Mouse (Mus musculus) liver, postnatal 0 days (tissue): ENCODE measurements at regions not wholly inside any gene's neighbourhood (a gene's known extent, or its start where the extent isn't known, plus 50 kb on each side); places are given as distances from the start of the nearest gene placed in this dataset.

Experiments used
- CTCF ChIP-seq: sonication (generic); IDR thresholded peaks from 2 replicates; pipeline ENCODE4 v1.5.1; 2016; ENCODE audit warnings: antibody characterized with exemption, low read depth
- EP300 ChIP-seq: IDR thresholded peaks from 2 replicates; pipeline ENCODE4 v1.6.1; 2016; ENCODE audit warnings: antibody characterized with exemption, low read depth, mild to moderate bottlenecking

GRCm38 (mm10) chr14:79854216-79854615, 83.1 kb upstream of the Pcdh8 start:
- TF ChIP-seq CTCF (no peak), EP300 (no peak)
